Mouse (Mus musculus) ES-E14 (cell line): ENCODE results near the gene Ube2q1. TPM values are rescaled to one million over a fixed set of nuclear protein-coding genes. Genes with fewer than 3 reads are reported as not detected.
"Not testable (repeated sequence)": the region's sequence is repeated elsewhere in the genome, so short reads cannot be mapped to it uniquely, and the experiment has no call there.

Experiments
- DNase-seq: peaks from one replicate; pipeline ENCODE4 v3.0.0-alpha.2; 2013; ENCODE audit warnings: low read depth, low spot score
- H3K27ac ChIP-seq: 2 replicates; pipeline ENCODE4 v1.5.1; 2012; ENCODE audit warnings: low read depth, mild to moderate bottlenecking, low read length, moderate library complexity, mixed read lengths; ENCODE audit not compliant: poor library complexity, insufficient read depth, severe bottlenecking
- H3K36me3 ChIP-seq: 2 replicates; pipeline ENCODE4 v1.6.1; 2012; ENCODE audit warnings: mild to moderate bottlenecking, low read length, moderate library complexity, mixed read lengths; ENCODE audit not compliant: control insufficient read depth, poor library complexity, insufficient read depth, severe bottlenecking
- H3K4me1 ChIP-seq, 2 experiments: fragments of 150-350 bp in 1 of 2; sonication (generic) in 1 of 2; 2 replicates each; pipeline ENCODE4 v1.6.1; 2012; ENCODE audit warnings: low read length in 2 of 2, mild to moderate bottlenecking in 1 of 2, mixed read lengths in 1 of 2; ENCODE audit not compliant: control insufficient read depth in 2 of 2, insufficient read depth in 2 of 2, poor library complexity in 1 of 2
- H3K4me3 ChIP-seq, 2 experiments: fragments of 150-350 bp in 1 of 2; sonication (generic) in 1 of 2; 2 replicates each; pipeline ENCODE4 v1.5.1; 2012; ENCODE audit warnings: low read length in 2 of 2, low read depth in 1 of 2, mild to moderate bottlenecking in 1 of 2, mixed read lengths in 1 of 2; ENCODE audit not compliant: insufficient read depth in 1 of 2, poor library complexity in 1 of 2, severe bottlenecking in 1 of 2
- H3K9ac ChIP-seq: 2 replicates; pipeline ENCODE4 v1.6.1; 2012; ENCODE audit warnings: low read depth, mild to moderate bottlenecking, low read length, mixed read lengths; ENCODE audit not compliant: poor library complexity, insufficient read depth, severe bottlenecking
- H3K9me3 ChIP-seq: fragments of 150-350 bp; sonication (generic); 2 replicates; pipeline ENCODE4 v1.6.1; 2012; ENCODE audit warnings: low read depth, mild to moderate bottlenecking, low read length; ENCODE audit not compliant: control insufficient read depth, insufficient read depth
- CHD2 ChIP-seq: IDR thresholded peaks from 2 replicates; pipeline ENCODE4 v1.6.1; 2014; ENCODE audit warnings: mild to moderate bottlenecking, low read depth, low read length, inconsistent platforms
- HCFC1 ChIP-seq: IDR thresholded peaks from 2 replicates; pipeline ENCODE4 v1.6.1; 2012; ENCODE audit warnings: low read length, inconsistent platforms, borderline replicate concordance; ENCODE audit not compliant: insufficient read depth
- MAFK ChIP-seq: IDR thresholded peaks from 2 replicates; pipeline ENCODE4 v1.6.1; 2014; ENCODE audit warnings: mild to moderate bottlenecking, low read depth, low read length, inconsistent platforms; ENCODE audit not compliant: insufficient read depth
- ZC3H11A ChIP-seq: IDR thresholded peaks from 2 replicates; pipeline ENCODE4 v1.6.1; 2012; ENCODE audit warnings: low read depth, mild to moderate bottlenecking, inconsistent platforms, low read length, borderline replicate concordance
- ZNF384 ChIP-seq: IDR thresholded peaks from 2 replicates; pipeline ENCODE4 v1.6.1; 2012; ENCODE audit warnings: low read depth, low read length, inconsistent platforms
- in situ Hi-C, 2 experiments: fragments of 600-800 bp; cut with MboI; formaldehyde crosslinking; loops; one replicate each; pipeline ENCODE4 v1.15.1; 2025; ENCODE audit warnings: low sequenced_read_pairs in 2 of 2, inconsistent platforms in 1 of 2; ENCODE audit not compliant: unreplicated experiment in 2 of 2
- total RNA-seq: library from RNA; depleted of rRNA; stranded (reverse); fragments of 300-350 nt; gene quantifications from 2 replicates; pipeline ENCODE4 v1.2.3, GENCODE M21; 2012

Ube2q1 gene
- total RNA-seq, 1 experiment, result 45.2 TPM

- TF ChIP-seq ZC3H11A, result no peak
- no peak for TF ChIP-seq CHD2
- no peak for TF ChIP-seq MAFK
- TF ChIP-seq HCFC1, result no peak
- TF ChIP-seq ZNF384, result no peak
- Histone ChIP-seq H3K9ac (no peak overlapping the region; the same call in 1 of the 2 replicates), H3K4me1 (peaks cover 2 to 25% of the 10 kb centered on the region in 2 experiments; a peak in 2 of 4 replicates), H3K36me3 (no peaks in the 10 kb centered on the region), H3K4me3 (no peak overlapping the region), H3K9me3 (no peaks in the 10 kb centered on the region), H3K27ac (no peak overlapping the region)
- DNase-seq, result no peak
- in situ Hi-C loops, result no loop called here
These were observed 22.3 kb downstream of the Ube2q1 start for GRCm38 (mm10) chr3:89795746-89796145.

- Histone ChIP-seq H3K27ac (no peak overlapping the region), H3K4me3 (no peak overlapping the region), H3K9ac (no peak overlapping the region; the same call in 1 of the 2 replicates), H3K9me3 (no peaks in the 10 kb centered on the region), H3K36me3 (no peaks in the 10 kb centered on the region), H3K4me1 (peaks cover 7 to 22% of the 10 kb centered on the region in 2 experiments; a peak in 3 of 4 replicates)
- in situ Hi-C loops, result no loop called here
- TF ChIP-seq MAFK (no peak), ZC3H11A (no peak), HCFC1 (no peak), ZNF384 (no peak), CHD2 (no peak)
- DNase-seq, result no peak
These were observed 22.9 kb downstream of the Ube2q1 start for GRCm38 (mm10) chr3:89796358-89796757.

DNA sequence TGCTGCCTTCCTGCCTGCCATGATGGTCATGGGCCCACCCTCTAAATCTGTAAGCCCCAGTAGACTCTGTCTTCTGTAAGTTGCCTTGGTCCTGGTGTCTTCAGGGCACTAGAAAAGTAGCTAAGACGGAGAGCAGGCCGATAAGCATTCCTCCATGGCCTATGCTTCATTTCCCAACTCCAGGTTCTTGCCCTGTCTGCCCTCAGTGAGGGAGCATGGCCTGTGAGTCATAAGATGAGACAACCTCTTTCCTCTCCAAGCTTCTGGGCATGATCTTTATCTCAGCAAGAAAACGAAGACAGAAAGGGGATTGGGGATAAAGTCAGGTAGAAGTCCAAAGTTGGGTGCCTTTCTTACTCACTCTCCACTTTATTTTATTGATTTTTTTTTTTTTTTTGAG lies 25.1 kb downstream of the Ube2q1 start:
- Histone ChIP-seq H3K9me3 (no peaks in the 10 kb centered on the region), H3K27ac (peak overlapping the region; percentile 100), H3K36me3 (no peaks in the 10 kb centered on the region), H3K4me1 (peaks cover 13 to 36% of the 10 kb centered on the region in 2 experiments), H3K4me3 (no peak overlapping the region), H3K9ac (no peak overlapping the region; the same call in 1 of the 2 replicates)
- TF ChIP-seq ZC3H11A (no peak), MAFK (no peak), HCFC1 (no peak), ZNF384 (no peak), CHD2 (no peak)
- no peak for DNase-seq
- in situ Hi-C loops, result no loop called here

- H3K9ac ChIP-seq, result peak overlapping the region; percentile 81
These were observed 26.1 kb downstream of the Ube2q1 start for GRCm38 (mm10) chr3:89799476-89799875.

GRCm38 (mm10) chr3:89800078-89800477 lies 26.7 kb downstream of the Ube2q1 start:
- H3K36me3 ChIP-seq, H3K9ac ChIP-seq, in situ Hi-C loops, H3K9me3 ChIP-seq: not testable (repeated sequence)
- Histone ChIP-seq H3K27ac (peak overlapping the region; percentile 100; the same call in 1 of the 2 replicates), H3K4me1 (peaks cover 13 to 37% of the 10 kb centered on the region in 2 experiments), H3K4me3 (peak overlapping the region; percentile 31 to 70; a peak in 3 of 4 replicates)
- peak; percentile 70 for DNase-seq

More at GRCm38 (mm10) chr3:89799476-89799875, 26.1 kb downstream of the Ube2q1 start:
- Histone ChIP-seq H3K4me1 (peaks cover 16 to 37% of the 10 kb centered on the region in 2 experiments), H3K27ac (peak overlapping the region; percentile 100), H3K4me3 (peak overlapping the region; percentile 31 to 70), H3K36me3 (no peaks in the 10 kb centered on the region), H3K9me3 (no peaks in the 10 kb centered on the region)
- in situ Hi-C loops, result no loop called here
- peak; percentile 67 for DNase-seq
- TF ChIP-seq HCFC1 (no peak), ZNF384 (no peak), CHD2 (no peak), ZC3H11A (no peak), MAFK (no peak)
